Mouse (Mus musculus) megakaryocyte, embryonic 14.5 days (primary cell): ENCODE measurements around the gene Specc1.

Source experiments
- FLI1 ChIP-seq: IDR thresholded peaks from 2 replicates; pipeline ENCODE4 v1.6.1; 2012; ENCODE audit warnings: low read length, inconsistent platforms, mixed read lengths
- GATA1 ChIP-seq: IDR thresholded peaks from 3 replicates; pipeline ENCODE4 v1.6.1; 2012; ENCODE audit warnings: mixed read lengths, low read length, inconsistent platforms, borderline replicate concordance

DNA sequence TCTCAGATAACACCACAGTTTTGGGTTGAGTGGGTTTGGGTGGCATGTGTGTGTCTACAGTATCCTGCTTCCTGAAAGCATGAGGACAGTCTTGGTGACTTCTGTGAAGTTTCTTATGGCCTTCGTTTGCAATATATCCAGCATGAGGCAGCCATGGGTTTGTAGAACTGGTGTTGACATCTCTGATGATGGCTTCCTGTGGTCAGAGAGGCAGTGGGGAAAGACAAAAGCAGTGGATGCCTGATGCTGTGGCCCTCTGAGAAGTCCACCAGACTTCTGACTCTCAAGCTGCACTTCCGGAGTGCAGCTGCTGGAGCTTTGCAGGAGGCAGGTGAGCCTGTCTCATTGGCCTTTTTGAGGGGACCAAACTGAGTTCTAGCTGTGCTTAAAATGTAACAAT, 60.4 kb downstream of the Specc1 start:
- TF ChIP-seq GATA1 = no peak
- no peak for TF ChIP-seq FLI1
